Mouse (Mus musculus) forebrain, embryonic 13.5 days (tissue): ENCODE results near the gene Dlg1. TPM values are rescaled to one million over a fixed set of nuclear protein-coding genes. Genes with fewer than 3 reads are reported as not detected.

Experiments
- ATAC-seq: fragments of 200-750 bp; cut with Nextera tagmentation; 2 replicates; pipeline ENCODE4 v1.8.0; 2017
- H3K27ac ChIP-seq: fragments of 300-500 bp; sonication (generic); 2 replicates; pipeline ENCODE4 v1.5.1; 2015; ENCODE audit warnings: inconsistent platforms, mild to moderate bottlenecking, moderate library complexity
- H3K27me3 ChIP-seq: fragments of 300-500 bp; sonication (generic); 2 replicates; pipeline ENCODE4 v1.6.1; 2015; ENCODE audit warnings: mild to moderate bottlenecking, inconsistent platforms
- H3K36me3 ChIP-seq: fragments of 300-500 bp; sonication (generic); 2 replicates; pipeline ENCODE4 v1.6.1; 2015; ENCODE audit warnings: mild to moderate bottlenecking, inconsistent platforms; ENCODE audit not compliant: poor library complexity, severe bottlenecking
- H3K4me1 ChIP-seq: fragments of 300-500 bp; sonication (generic); 2 replicates; pipeline ENCODE4 v1.6.1; 2015; ENCODE audit warnings: inconsistent platforms
- H3K4me2 ChIP-seq: fragments of 300-500 bp; sonication (generic); 2 replicates; pipeline ENCODE4 v1.6.1; 2015; ENCODE audit warnings: inconsistent platforms, mild to moderate bottlenecking, moderate library complexity
- H3K4me3 ChIP-seq: fragments of 300-500 bp; sonication (generic); 2 replicates; pipeline ENCODE4 v1.5.1; 2015; ENCODE audit warnings: mild to moderate bottlenecking, inconsistent platforms
- H3K9ac ChIP-seq: fragments of 300-500 bp; sonication (generic); 2 replicates; pipeline ENCODE4 v1.6.1; 2015; ENCODE audit warnings: mild to moderate bottlenecking, inconsistent platforms
- H3K9me3 ChIP-seq: fragments of 300-500 bp; sonication (generic); replicated peaks from 2 replicates; pipeline ENCODE4 v1.6.1; 2016; ENCODE audit warnings: inconsistent platforms
- WGBS: fragments of 180-500 bp; shearing (Covaris S2); methylation state at CpG from one replicate; pipeline ENCODE4 v1.1.7; 2015; 5-methylcytosine and 5-hydroxymethylcytosine counted together
- polyA plus RNA-seq: library from polyadenylated mRNA; unstranded; fragments of >200 nt; fragmentation: Nextera tagmentation; extraction: Ambion mirVana; gene quantifications from 2 replicates; pipeline ENCODE4 v1.2.1, GENCODE M21; 2015

Gene Dlg1
- 17.9 and 19.7 TPM in 2 replicates for polyA plus RNA-seq

- ATAC-seq = peak; percentile 98
- H3K4me3 ChIP-seq = peak within 1 kb of the TSS; percentile 88
- under 1% methylated on average over 61 of the region's 95 CpGs for WGBS
- no peaks in the 10 kb centered on the region for H3K9me3 ChIP-seq
- H3K9ac ChIP-seq = peak within 1 kb of the TSS; percentile 86
- H3K27me3 ChIP-seq = no peaks in the 10 kb centered on the region
- peaks cover 8% of the 10 kb centered on the region for H3K36me3 ChIP-seq
- peak within 1 kb of the TSS; percentile 76 for H3K4me2 ChIP-seq
- peaks cover 43% of the 10 kb centered on the region for H3K4me1 ChIP-seq
- H3K27ac ChIP-seq = peak within 1 kb of the TSS; percentile 92
These were observed at the start of gene Dlg1 for GRCm38 (mm10) chr16:31663379-31664286. Gene Dlg1 (plus strand): TSS chr16:31663443.

DNA sequence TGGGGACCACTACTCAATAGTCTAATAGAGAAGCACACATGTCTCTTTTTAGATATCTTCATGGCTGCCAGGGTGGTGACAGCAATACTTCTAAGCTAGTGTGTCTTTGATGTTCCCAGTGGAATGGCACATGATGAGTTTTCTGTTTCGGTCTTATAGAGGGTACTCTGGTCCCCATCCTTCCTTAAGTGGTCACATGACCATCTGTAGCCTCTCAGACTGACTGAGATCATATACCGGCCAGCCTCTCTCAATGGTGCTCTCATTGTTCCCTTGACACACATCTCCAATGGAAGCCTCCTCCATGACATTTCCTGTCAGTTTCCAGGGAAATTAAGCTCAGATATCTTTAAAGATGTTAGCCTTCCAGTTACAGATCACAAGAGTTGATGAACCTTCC lies 46.9 kb upstream of the Dlg1 start:
- no peak overlapping the region for H3K4me3 ChIP-seq
- no peaks in the 10 kb centered on the region for H3K27me3 ChIP-seq
- no peak overlapping the region for H3K27ac ChIP-seq
- peaks cover 8% of the 10 kb centered on the region for H3K4me1 ChIP-seq
- no peak overlapping the region for H3K4me2 ChIP-seq
- no peak overlapping the region for H3K9ac ChIP-seq
- no peaks in the 10 kb centered on the region; the same call in 1 of the 2 replicates for H3K9me3 ChIP-seq
- no peaks in the 10 kb centered on the region for H3K36me3 ChIP-seq
- ATAC-seq = no peak
- 94% methylated on average over 2 of the region's 2 CpGs for WGBS

DNA sequence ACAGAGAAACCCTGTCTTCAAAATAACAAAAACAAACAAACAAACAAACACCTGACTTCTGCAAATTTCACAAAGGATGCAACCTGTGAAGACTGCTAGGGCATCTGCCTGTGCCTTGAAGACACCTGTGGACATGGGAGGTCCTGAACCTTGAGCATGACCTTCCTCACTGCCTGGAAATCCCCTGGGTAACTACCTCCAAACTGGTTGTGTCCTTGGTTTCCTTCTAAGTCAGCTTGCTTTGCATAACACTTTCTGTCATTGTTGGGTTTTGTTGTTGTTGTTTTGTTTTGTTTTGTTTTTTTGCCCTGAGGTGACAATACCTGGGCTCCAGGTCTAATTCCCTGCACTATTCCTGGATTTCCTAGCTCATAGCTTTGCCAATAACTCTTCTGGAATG lies 46.1 kb upstream of the Dlg1 start:
- H3K9me3 ChIP-seq = no peaks in the 10 kb centered on the region; the same call in 1 of the 2 replicates
- no peak for ATAC-seq

GRCm38 (mm10) chr16:31617823-31618371 lies 45.3 kb upstream of the Dlg1 start:
- Histone ChIP-seq H3K4me3 (no peak overlapping the region), H3K4me2 (peak overlapping the region; percentile 33), H3K27ac (peak overlapping the region; percentile 25; the same call in 1 of the 2 replicates), H3K27me3 (no peaks in the 10 kb centered on the region), H3K4me1 (peaks cover 8% of the 10 kb centered on the region), H3K9ac (peak overlapping the region; percentile 26; the same call in 1 of the 2 replicates), H3K9me3 (no peaks in the 10 kb centered on the region), H3K36me3 (no peaks in the 10 kb centered on the region)
- WGBS = 21% methylated on average over 10 of the region's 10 CpGs
- ATAC-seq = peak; percentile 48; the same call in 1 of the 2 replicates

More for the DNA sequence above, 46.1 kb upstream of the Dlg1 start:
- Histone ChIP-seq H3K36me3 (no peaks in the 10 kb centered on the region), H3K27ac (no peak overlapping the region), H3K9ac (no peak overlapping the region), H3K27me3 (no peaks in the 10 kb centered on the region), H3K4me2 (no peak overlapping the region), H3K4me1 (peaks cover 8% of the 10 kb centered on the region), H3K4me3 (no peak overlapping the region)

DNA sequence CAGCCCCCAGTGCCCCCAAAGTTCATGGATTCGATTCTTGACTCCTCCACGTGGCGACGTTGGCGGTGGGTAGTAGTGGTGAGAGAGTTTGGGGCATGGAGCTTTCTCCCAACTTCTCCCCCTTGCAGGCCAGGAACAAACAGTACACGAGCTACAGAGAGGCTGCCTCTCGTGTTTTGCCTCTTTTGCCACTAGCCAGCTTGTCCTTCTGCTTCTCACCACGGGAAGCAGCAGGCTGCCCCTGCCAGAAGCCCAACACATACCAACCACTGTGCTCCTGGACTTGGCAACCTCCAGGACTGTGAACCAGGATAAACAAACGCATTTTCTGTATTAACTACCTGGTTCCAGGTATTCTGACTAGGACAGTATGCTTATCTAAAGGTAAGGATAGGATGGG lies 44.6 kb upstream of the Dlg1 start:
- peaks cover 8% of the 10 kb centered on the region for H3K4me1 ChIP-seq
- H3K4me3 ChIP-seq = no peak overlapping the region
- H3K9me3 ChIP-seq = no peaks in the 10 kb centered on the region
- no peak overlapping the region for H3K27ac ChIP-seq
- WGBS = 73% methylated on average over 9 of the region's 9 CpGs
- H3K27me3 ChIP-seq = no peaks in the 10 kb centered on the region
- no peak overlapping the region for H3K4me2 ChIP-seq
- H3K9ac ChIP-seq = no peak overlapping the region
- ATAC-seq = no peak
- H3K36me3 ChIP-seq = no peaks in the 10 kb centered on the region

DNA sequence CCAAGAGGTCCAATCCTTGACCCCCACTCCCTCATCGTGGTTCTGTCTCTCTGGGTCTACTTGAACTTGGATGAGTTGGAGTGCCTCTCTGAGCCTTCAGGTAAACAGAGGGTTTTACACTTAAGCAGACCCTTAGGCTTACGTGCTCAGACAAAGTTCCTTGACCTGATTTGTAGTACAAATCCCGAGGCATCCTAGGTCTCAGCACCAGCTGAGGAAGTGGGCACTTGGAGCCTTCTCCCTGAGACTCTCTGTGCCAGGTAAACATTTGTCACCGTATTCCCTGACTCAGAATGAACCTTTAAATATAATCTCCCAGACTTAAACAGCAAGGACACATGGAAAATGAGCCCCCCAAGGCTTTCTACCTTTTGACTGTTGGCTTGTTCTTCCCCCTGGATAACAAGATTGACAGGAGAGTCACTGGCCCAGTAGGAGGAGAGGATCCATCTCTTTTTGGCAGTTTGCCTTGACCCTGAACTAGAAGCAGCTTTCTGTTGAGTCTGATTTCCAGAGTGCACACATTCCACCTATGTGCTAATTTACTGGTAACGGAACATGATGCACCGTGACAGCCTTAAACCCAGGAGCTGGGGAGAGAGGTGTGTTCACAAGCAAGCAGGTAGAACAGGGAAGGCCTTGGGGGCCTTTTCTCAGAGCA lies 43.4 kb upstream of the Dlg1 start:
- no peaks in the 10 kb centered on the region for H3K9me3 ChIP-seq
- H3K27ac ChIP-seq = no peak overlapping the region
- no peaks in the 10 kb centered on the region for H3K36me3 ChIP-seq
- WGBS = 90% methylated on average over 6 of the region's 6 CpGs
- H3K4me2 ChIP-seq = no peak overlapping the region
- ATAC-seq = no peak
- H3K4me1 ChIP-seq = peaks cover 8% of the 10 kb centered on the region
- H3K4me3 ChIP-seq = no peak overlapping the region
- no peak overlapping the region for H3K9ac ChIP-seq
- no peaks in the 10 kb centered on the region for H3K27me3 ChIP-seq

GRCm38 (mm10) chr16:31622356-31622755 lies 40.9 kb upstream of the Dlg1 start:
- ATAC-seq = no peak
- no peak overlapping the region for H3K27ac ChIP-seq
- H3K4me1 ChIP-seq = peaks cover 8% of the 10 kb centered on the region
- no peak overlapping the region for H3K9ac ChIP-seq
- H3K36me3 ChIP-seq = no peaks in the 10 kb centered on the region
- 88% methylated on average over 1 of the region's 1 CpGs for WGBS
- no peak overlapping the region for H3K4me3 ChIP-seq
- H3K4me2 ChIP-seq = no peak overlapping the region
- no peaks in the 10 kb centered on the region for H3K9me3 ChIP-seq
- no peaks in the 10 kb centered on the region for H3K27me3 ChIP-seq

DNA sequence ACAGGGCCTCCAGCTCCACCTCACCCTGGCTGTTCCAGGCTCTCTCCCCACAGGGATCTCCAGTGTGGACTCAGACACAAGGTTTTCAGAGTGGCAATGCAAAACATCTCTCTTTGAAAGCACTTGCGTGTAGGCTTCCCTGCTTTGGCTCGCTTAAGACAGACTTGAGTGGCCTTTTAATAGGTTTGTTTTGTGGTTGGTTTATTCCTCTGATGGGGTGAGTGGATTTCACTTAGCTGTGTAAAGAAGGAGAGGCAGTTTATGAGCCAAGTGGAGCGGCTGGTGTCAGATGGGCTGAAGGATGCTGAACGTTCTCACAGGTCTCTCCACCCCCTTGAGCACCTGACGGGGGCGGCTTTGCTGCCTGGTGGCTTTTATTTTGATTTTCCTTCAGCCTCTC lies 40.1 kb upstream of the Dlg1 start:
- Histone ChIP-seq H3K4me1 (peaks cover 1% of the 10 kb centered on the region), H3K27me3 (no peaks in the 10 kb centered on the region), H3K4me2 (no peak overlapping the region), H3K9me3 (no peaks in the 10 kb centered on the region), H3K36me3 (no peaks in the 10 kb centered on the region), H3K27ac (no peak overlapping the region), H3K4me3 (no peak overlapping the region), H3K9ac (no peak overlapping the region)
- no peak for ATAC-seq
- whole genome bisulfite sequencing = 88% methylated on average over 6 of the region's 6 CpGs

DNA sequence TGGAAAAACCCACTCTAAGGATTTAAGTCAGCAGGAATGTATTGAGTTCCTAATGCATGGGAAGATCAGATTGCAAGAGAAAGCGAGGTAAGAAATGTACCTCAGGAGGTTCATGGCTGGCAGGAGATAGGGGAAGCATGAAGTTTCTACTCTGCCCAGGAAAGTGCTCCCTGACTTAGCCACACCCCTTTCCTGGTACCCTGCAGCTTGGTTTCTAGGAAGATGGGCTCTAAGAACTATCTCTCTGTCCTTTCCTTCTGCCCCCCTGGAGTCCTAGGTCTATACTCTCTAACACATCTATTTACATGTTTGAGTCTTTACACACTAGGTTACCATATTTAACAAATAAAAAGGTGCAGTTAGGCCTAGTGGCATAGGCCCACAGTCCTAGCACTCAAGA lies 38.5 kb upstream of the Dlg1 start:
- H3K4me2 ChIP-seq = no peak overlapping the region
- 80% methylated on average over 1 of the region's 1 CpGs for WGBS
- no peaks in the 10 kb centered on the region for H3K9me3 ChIP-seq
- no peak overlapping the region for H3K9ac ChIP-seq
- H3K4me3 ChIP-seq = no peak overlapping the region
- no peaks in the 10 kb centered on the region for H3K36me3 ChIP-seq
- no peaks in the 10 kb centered on the region for H3K27me3 ChIP-seq
- no peaks in the 10 kb centered on the region for H3K4me1 ChIP-seq
- ATAC-seq = no peak
- no peak overlapping the region for H3K27ac ChIP-seq

- Histone ChIP-seq H3K4me3 (no peak overlapping the region), H3K9ac (no peak overlapping the region), H3K9me3 (no peaks in the 10 kb centered on the region), H3K4me2 (no peak overlapping the region), H3K27ac (no peak overlapping the region), H3K27me3 (no peaks in the 10 kb centered on the region), H3K36me3 (no peaks in the 10 kb centered on the region), H3K4me1 (no peaks in the 10 kb centered on the region)
- 88% methylated on average over 6 of the region's 6 CpGs for WGBS
- ATAC-seq = no peak
These were observed 36.9 kb upstream of the Dlg1 start for GRCm38 (mm10) chr16:31626331-31626730.

DNA sequence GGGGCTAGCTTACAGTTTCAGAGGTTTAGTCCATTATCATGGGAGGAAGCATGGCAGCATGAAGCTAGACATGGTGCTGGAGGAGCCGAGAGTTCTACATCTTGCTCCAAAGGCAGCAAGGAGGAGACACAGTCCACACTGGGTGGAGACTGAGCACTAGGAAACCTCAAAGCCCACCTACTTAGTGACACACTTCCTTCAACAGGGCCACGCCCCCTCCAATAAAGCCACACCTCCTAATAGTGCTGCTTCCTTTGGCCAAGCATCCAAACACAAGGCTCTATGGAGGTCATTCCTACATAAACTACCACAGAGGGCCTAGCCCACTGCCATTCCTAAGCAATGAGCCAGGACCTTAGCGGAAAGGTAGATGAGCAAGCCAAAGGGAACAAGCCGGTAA lies 32.9 kb upstream of the Dlg1 start:
- no peak for ATAC-seq
- H3K9me3 ChIP-seq = no peaks in the 10 kb centered on the region
- no peak overlapping the region for H3K4me3 ChIP-seq
- H3K36me3 ChIP-seq = no peaks in the 10 kb centered on the region
- H3K9ac ChIP-seq = no peak overlapping the region
- no peaks in the 10 kb centered on the region for H3K27me3 ChIP-seq
- WGBS = 98% methylated on average over 4 of the region's 4 CpGs
- no peak overlapping the region for H3K27ac ChIP-seq
- H3K4me2 ChIP-seq = no peak overlapping the region
- no peaks in the 10 kb centered on the region for H3K4me1 ChIP-seq

GRCm38 (mm10) chr16:31631046-31631445 lies 32.2 kb upstream of the Dlg1 start:
- Histone ChIP-seq H3K4me3 (no peak overlapping the region), H3K4me1 (no peaks in the 10 kb centered on the region), H3K27me3 (no peaks in the 10 kb centered on the region), H3K27ac (no peak overlapping the region), H3K4me2 (no peak overlapping the region), H3K9me3 (no peaks in the 10 kb centered on the region), H3K9ac (no peak overlapping the region), H3K36me3 (no peaks in the 10 kb centered on the region)
- 66% methylated on average over 3 of the region's 3 CpGs for WGBS
- ATAC-seq = no peak
